Mouse (Mus musculus): ENCODE measurements around the gene Tnfaip6.
"Not testable (repeated sequence)": the region's sequence is repeated elsewhere in the genome, so short reads cannot be mapped to it uniquely, and the experiment has no call there.

Gene Tnfaip6

GRCm38 (mm10) chr2:52037882-52038281, at the start of gene Tnfaip6:
TSS of gene Tnfaip6 (plus strand) at chr2:52038009.
- peak; percentile 64 for ATAC-seq (ENCODE audit: low TSS enrichment)

DNA sequence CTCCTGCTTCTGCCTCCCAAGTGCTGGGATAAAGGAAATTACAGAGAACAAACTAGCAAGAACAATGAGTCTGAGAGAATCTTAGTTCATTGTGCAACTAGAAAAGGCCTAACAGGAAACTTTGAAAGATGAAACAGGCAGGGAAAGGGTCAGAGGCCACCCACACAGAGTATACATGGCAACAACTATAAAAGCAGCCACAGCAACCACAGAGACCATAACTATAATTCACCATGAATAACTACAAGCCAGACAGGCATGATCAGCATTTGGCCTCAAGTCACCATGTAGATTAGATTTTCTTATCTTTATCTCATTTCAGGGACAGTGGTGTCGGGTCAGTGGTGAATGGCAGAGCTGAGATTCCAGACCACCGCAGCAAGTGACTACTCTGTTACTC, 48.2 kb upstream of the Tnfaip6 start:
- ATAC-seq (ENCODE audit: low TSS enrichment) = no peak

GRCm38 (mm10) chr2:51991447-51991846, 46.4 kb upstream of the Tnfaip6 start:
- ATAC-seq (ENCODE audit: low TSS enrichment) = no peak

DNA sequence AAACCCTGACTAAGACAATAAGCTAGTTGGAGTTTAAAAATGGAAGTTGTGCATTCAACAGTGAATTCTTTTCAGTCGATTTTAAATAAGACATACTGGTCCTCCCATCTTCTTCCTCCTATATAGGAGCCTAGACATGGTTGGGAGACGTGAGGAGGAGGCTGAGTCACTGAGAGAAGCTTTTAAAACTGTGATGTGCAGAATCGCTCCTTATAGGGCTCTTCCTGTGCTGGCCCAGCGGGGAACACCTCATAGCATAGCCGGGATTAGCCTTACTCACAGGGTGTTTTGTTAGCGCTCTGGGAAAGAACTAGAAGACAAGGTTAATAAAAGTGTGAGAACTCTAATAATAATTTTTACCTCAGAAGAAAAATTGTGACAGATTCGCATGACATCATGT, 37.8 kb upstream of the Tnfaip6 start:
- ATAC-seq (ENCODE audit: low TSS enrichment) = peak; percentile 99

- no peak for ATAC-seq (ENCODE audit: low TSS enrichment)
These were observed 36.3 kb upstream of the Tnfaip6 start for GRCm38 (mm10) chr2:52001521-52001920.

DNA sequence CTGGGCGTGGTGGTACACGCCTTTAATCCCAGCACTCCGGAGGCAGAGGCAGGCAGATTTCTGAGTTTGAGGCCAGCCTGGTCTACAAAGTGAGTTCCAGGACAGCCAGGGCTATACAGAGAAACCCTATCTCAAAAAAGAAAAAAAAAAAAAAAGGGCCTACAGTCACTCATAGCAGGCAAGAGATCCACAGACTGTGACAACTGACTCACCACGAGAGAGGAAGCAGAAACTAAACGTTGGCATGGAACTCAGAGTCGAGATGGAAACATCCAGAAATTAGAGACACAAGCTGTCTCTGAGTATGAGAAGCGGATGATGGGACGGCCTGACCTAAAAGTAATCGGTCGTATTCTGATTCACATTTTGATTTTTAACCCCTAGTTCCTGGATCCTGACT, 35.5 kb upstream of the Tnfaip6 start:
- ATAC-seq (ENCODE audit: low TSS enrichment) = peak; percentile 59

- ATAC-seq (ENCODE audit: low TSS enrichment) = no peak
These were observed 31.4 kb upstream of the Tnfaip6 start for GRCm38 (mm10) chr2:52006380-52006779.

GRCm38 (mm10) chr2:52011820-52012219, 26.0 kb upstream of the Tnfaip6 start:
- ATAC-seq (ENCODE audit: low TSS enrichment) = not testable (repeated sequence)

DNA sequence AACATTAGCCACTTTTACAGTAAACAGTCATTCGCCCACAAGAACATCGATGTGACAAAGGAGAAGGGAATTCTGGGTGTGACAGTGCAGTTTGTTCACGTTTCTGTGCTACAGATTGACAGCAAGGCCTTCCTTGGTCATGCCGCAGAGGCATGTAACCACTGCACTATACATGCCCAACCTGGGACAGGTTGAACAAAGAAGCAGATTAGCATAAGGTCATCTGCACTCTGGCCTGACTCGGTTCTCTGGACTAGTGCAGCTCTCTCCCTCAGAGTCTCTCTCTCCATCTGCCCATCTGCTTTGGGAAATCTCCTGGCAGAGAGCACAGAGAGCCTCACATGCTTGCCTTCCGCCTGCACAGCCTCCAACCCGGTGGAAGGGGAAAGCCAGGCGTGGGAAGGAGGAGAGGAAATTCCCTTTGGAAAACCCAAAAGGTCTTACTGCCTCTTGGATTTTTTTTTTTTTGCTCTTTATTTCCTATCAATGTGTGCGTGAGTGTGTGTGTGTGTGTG, 24.4 kb upstream of the Tnfaip6 start:
- ATAC-seq (ENCODE audit: low TSS enrichment) = peak; percentile 86

DNA sequence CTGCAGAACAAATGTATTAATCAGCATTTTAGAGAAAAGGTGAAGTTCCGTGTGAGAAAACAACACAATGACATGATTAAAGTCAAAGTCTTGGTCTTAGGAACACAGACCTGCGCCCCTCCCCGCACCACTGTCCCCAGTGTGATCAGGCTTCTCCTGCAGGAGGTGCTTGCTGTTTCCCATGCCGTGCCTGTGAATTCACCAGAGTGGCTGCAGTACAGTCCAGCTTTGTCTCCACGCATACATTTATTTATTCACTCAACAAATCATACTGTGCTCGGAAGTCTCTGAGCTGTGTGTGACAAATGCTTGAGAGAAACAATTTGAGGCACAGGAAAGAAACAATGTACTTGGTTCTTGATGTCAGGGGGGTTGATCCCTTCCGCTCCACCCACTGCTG, 21.4 kb upstream of the Tnfaip6 start:
- no peak for ATAC-seq (ENCODE audit: low TSS enrichment)

GRCm38 (mm10) chr2:52027061-52027460, 10.7 kb upstream of the Tnfaip6 start:
- ATAC-seq (ENCODE audit: low TSS enrichment) = no peak

DNA sequence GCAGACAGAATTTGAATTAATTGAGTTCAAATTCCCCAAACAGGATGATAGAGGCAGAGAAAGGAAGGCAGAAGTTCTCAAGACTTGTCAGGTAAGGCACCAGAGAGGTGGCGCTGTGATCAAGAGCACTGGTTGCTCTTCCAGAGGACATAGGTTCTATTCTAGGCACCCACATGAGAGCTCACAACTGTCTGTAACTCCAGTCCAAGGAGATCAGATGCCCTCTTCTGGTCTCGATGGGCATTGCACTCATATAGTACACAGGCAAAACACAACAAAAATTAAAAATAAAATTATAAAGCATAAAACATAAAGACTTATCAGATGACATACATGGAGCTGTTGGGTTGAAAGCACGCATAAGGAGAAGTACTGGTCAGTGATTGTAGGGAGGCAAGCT, 8.4 kb upstream of the Tnfaip6 start:
- no peak for ATAC-seq (ENCODE audit: low TSS enrichment)

DNA sequence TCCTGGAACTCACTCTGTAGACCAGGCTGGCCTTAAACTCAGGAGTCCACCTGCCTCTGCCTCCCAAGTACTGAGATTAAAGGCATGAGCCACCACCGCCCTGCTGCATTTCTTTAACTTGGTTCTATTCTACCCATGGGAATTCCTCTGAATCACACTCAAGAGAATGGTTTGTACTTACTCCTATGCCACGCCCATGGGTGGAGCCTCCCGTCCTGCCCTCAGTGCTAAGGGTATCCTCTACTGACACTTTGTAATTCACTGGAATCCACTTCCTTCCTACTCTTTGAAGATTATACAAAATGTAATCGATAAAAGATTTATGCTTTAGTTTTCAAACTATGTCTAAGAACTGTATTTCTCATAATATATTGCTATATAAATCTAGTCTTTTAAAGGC, 6.3 kb upstream of the Tnfaip6 start:
- ATAC-seq (ENCODE audit: low TSS enrichment) = no peak

DNA sequence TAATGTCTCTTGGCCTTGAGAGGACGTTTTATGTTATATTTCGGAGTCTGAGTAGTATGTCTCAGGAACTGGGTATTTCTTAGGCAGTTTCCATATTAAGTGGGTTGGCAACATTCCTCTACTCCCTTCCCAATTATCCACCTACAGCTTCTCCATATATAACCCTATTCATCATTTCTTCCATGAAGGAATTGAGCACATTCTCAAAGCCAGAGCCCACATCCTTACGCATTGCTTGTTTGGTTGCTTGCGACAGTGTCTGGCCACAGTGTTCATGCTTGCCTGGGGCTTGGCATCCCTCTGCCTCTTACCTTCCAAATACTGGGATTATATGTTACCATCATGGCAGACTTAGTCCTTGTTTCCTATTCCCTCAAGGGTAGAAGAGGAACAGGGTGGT, 3.2 kb upstream of the Tnfaip6 start:
- ATAC-seq (ENCODE audit: low TSS enrichment) = peak; percentile 81

- peak; percentile 52 for ATAC-seq (ENCODE audit: low TSS enrichment)
These were observed 2.7 kb upstream of the Tnfaip6 start for GRCm38 (mm10) chr2:52035144-52035543.

GRCm38 (mm10) chr2:52036929-52037595, 747 bp upstream of the Tnfaip6 start:
- no peak for ATAC-seq (ENCODE audit: low TSS enrichment)

GRCm38 (mm10) chr2:52038558-52038957, 749 bp downstream of the Tnfaip6 start:
- ATAC-seq (ENCODE audit: low TSS enrichment) = no peak

- ATAC-seq (ENCODE audit: low TSS enrichment) = no peak
These were observed 1.4 kb downstream of the Tnfaip6 start for GRCm38 (mm10) chr2:52039083-52039801.

DNA sequence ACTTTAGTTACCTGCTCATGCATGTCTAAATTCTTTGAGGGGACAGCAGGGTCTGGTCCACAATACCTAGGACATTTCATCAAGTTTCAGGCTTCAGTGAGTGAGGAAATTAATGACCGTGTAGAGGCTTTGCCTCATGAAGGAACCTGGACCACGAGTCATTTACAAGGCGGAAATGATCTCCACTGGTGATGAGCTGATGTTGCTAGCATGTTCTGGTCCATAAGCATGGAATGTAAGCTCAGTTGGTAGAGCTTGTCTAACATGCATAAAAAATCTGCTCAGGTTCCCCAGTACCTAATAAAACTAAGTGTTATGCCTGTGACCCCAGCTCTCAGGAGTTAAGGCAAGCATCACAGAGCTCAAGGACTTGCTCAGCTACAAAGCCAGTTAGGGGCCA, 4.3 kb downstream of the Tnfaip6 start:
- ATAC-seq (ENCODE audit: low TSS enrichment) = no peak

DNA sequence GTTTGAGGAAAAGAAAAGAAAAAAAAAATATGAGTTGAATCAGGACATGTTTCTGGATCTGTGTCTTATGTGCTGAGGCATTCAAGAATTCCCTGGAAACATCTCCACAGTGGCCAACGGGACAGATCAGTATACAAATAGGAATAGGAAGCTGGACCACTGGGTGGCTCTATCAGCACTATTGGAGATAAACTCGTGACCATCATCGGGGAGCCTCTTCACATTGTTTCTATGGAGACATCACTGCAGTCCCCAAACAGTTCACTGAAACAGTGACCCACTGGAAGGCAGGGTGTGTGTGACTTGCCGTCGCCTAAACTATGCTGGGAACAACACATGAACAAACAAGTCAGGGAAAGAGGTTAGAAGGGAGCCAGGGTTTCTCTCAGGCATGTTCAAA, 4.9 kb downstream of the Tnfaip6 start:
- peak; percentile 58 for ATAC-seq (ENCODE audit: low TSS enrichment)

- peak; percentile 54; the same call in 1 of the 2 replicates for ATAC-seq (ENCODE audit: low TSS enrichment)
These were observed 5.7 kb downstream of the Tnfaip6 start for GRCm38 (mm10) chr2:52043485-52043884.

GRCm38 (mm10) chr2:52046032-52046431, 8.2 kb downstream of the Tnfaip6 start:
- ATAC-seq (ENCODE audit: low TSS enrichment) = no peak

DNA sequence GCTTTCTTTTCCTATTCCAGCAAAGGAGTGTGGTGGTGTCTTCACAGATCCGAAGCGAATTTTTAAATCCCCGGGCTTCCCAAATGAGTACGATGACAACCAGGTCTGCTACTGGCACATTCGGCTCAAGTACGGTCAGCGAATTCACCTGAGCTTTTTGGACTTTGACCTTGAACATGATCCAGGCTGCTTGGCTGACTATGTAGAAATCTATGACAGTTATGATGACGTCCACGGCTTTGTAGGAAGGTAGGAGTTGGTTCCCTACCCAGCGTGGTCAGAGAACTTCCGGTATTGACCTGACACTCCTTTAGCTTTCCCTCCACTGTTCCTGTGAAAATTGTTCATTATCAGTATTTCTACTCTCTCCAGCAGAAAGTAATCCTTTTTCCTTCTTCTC, 13.0 kb downstream of the Tnfaip6 start:
- no peak for ATAC-seq (ENCODE audit: low TSS enrichment)

Measured in frontal cortex, adult (tissue).